In the genomic region with DNA sequence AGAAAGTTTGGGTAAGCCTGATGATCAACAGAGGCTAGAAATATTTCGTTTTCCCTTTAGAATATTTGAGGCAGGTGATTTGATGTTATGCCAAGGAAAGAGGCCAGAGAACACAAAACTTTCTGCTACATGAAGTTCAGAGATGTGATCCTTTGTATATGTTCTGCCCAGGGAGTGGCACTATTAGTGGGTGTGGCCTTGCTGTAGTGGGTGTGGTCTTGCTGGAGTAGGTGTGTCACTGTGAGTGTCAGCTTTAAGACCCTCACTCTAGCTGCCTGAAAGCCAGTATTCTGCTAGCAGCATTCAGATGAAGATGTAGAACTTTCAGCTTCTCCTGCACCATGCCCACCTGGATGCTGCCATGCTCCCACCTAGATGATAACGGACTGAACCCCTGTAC, we compare ENCODE assay signal across 27 mouse cellular contexts. TPM values are rescaled to one million over a fixed set of nuclear protein-coding genes. Genes with fewer than 3 reads are reported as not detected.
DNase-seq lines count a peak whose midpoint lies in the region; ATAC-seq and TF ChIP-seq lines count a peak whose summit lies in the region.
"Had no signal": no experiment of that assay in that cellular context is flagged by ENCODE, and none has a peak within 500 bp of the region (broad histone marks: within the 10 kb centered on the region; RNA-seq: fewer than 3 reads in every experiment).

No protein-coding gene starts in this region.

- no peaks in the 10 kb centered on the region for H3K27me3 ChIP-seq in liver, postnatal 0 days (ENCODE audit: insufficient read depth, low read length)
- no peaks in the 10 kb centered on the region for H3K27me3 ChIP-seq in liver, embryonic 13.5 days
- no peaks in the 10 kb centered on the region for H3K27me3 ChIP-seq in liver, embryonic 12.5 days (replicated peaks)
- H3K27me3 ChIP-seq in liver, embryonic 16.5 days (ENCODE audit: control insufficient read depth, insufficient read depth, low read depth, low read length): no peaks in the 10 kb centered on the region
- no peaks in the 10 kb centered on the region for H3K27me3 ChIP-seq in liver, embryonic 11.5 days (replicated peaks; ENCODE audit: control insufficient read depth, insufficient read depth, low read length)
- H3K27me3 ChIP-seq: CH12.LX had no signal

- ATAC-seq in liver, postnatal 0 days: no peak
- 0 out of 2 replicates have a peak, but pooled peaks have one; percentile 61 for ATAC-seq in liver, embryonic 13.5 days (ENCODE audit: low read depth)
- ATAC-seq in liver, embryonic 12.5 days: no peak
- peak; percentile 47; the same call in 1 of the 2 replicates for ATAC-seq in liver, embryonic 16.5 days (ENCODE audit: low read depth)
- no peak for ATAC-seq in liver, embryonic 11.5 days (replicated peaks; ENCODE audit: low FRiP score)
- ATAC-seq: activated CD4-positive, CD25-positive, alpha-beta regulatory T cell, adult 4 months; CD4-positive, CD25-positive, alpha-beta regulatory T cell, adult 4 months; Patski had no signal

- no peak for TF ChIP-seq CTCF in liver, postnatal 0 days (IDR thresholded peaks at IDR 0.05; ENCODE audit: low read depth)

- H3K36me3 ChIP-seq in liver, postnatal 0 days (replicated peaks; ENCODE audit: insufficient read depth, low read length): no peaks in the 10 kb centered on the region
- H3K36me3 ChIP-seq in liver, embryonic 13.5 days: no peaks in the 10 kb centered on the region
- no peaks in the 10 kb centered on the region for H3K36me3 ChIP-seq in liver, embryonic 12.5 days
- H3K36me3 ChIP-seq in liver, embryonic 16.5 days (ENCODE audit: control insufficient read depth, insufficient read depth): no peaks in the 10 kb centered on the region
- no peaks in the 10 kb centered on the region for H3K36me3 ChIP-seq in liver, embryonic 11.5 days (ENCODE audit: control insufficient read depth, insufficient read depth, low read length)
- H3K36me3 ChIP-seq: G1E had no signal

- no peak overlapping the region for H3K27ac ChIP-seq in liver, postnatal 0 days (ENCODE audit: low read depth)
- H3K27ac ChIP-seq in liver, embryonic 13.5 days: no peak overlapping the region
- no peak overlapping the region for H3K27ac ChIP-seq in liver, embryonic 12.5 days
- H3K27ac ChIP-seq in liver, embryonic 16.5 days (ENCODE audit: low read length): no peak overlapping the region
- H3K27ac ChIP-seq in liver, embryonic 11.5 days (ENCODE audit: low read depth, low read length): no peak overlapping the region

- 72% methylated on average over 2 of the region's 2 CpGs for WGBS in liver, postnatal 0 days (ENCODE audit: insufficient replicate concordance)
- 63% methylated on average over 2 of the region's 2 CpGs for WGBS in liver, embryonic 13.5 days (ENCODE audit: insufficient replicate concordance)
- WGBS in liver, embryonic 12.5 days (ENCODE audit: insufficient replicate concordance): 58% methylated on average over 2 of the region's 2 CpGs
- 58% methylated on average over 2 of the region's 2 CpGs for WGBS in liver, embryonic 16.5 days (ENCODE audit: insufficient replicate concordance)
- 68% methylated on average over 2 of the region's 2 CpGs for WGBS in liver, embryonic 11.5 days

- H3K4me1 ChIP-seq in liver, postnatal 0 days (ENCODE audit: insufficient read depth): no peaks in the 10 kb centered on the region
- H3K4me1 ChIP-seq in liver, embryonic 13.5 days (replicated peaks): peaks cover 7% of the 10 kb centered on the region
- peaks cover 7% of the 10 kb centered on the region; the same call in 1 of the 2 replicates for H3K4me1 ChIP-seq in liver, embryonic 12.5 days
- no peaks in the 10 kb centered on the region for H3K4me1 ChIP-seq in liver, embryonic 16.5 days (ENCODE audit: control insufficient read depth, low read depth, low read length)
- H3K4me1 ChIP-seq in liver, embryonic 11.5 days (replicated peaks; ENCODE audit: control insufficient read depth, insufficient read depth, low read length): no peaks in the 10 kb centered on the region

- intact Hi-C loops in heart, postnatal 36 days (cut with DNase I): no loop called here

- H3K9ac ChIP-seq in liver, postnatal 0 days (replicated peaks): no peak overlapping the region
- H3K9ac ChIP-seq in liver, embryonic 13.5 days: no peak overlapping the region
- no peak overlapping the region for H3K9ac ChIP-seq in liver, embryonic 12.5 days
- H3K9ac ChIP-seq in liver, embryonic 16.5 days (ENCODE audit: low read depth, low read length): no peak overlapping the region
- no peak overlapping the region for H3K9ac ChIP-seq in liver, embryonic 11.5 days (ENCODE audit: low read depth, low read length)

- TF ChIP-seq EP300 in liver, postnatal 0 days (IDR thresholded peaks at IDR 0.05; ENCODE audit: low read depth): no peak

- no peak overlapping the region for H3K4me3 ChIP-seq in liver, postnatal 0 days (ENCODE audit: low read depth, low read length)
- no peak overlapping the region for H3K4me3 ChIP-seq in liver, embryonic 13.5 days (replicated peaks)
- H3K4me3 ChIP-seq in liver, embryonic 12.5 days: no peak overlapping the region
- no peak overlapping the region for H3K4me3 ChIP-seq in liver, embryonic 16.5 days (ENCODE audit: low read depth, low read length)
- no peak overlapping the region for H3K4me3 ChIP-seq in liver, embryonic 11.5 days (ENCODE audit: low read depth, low read length)

- no peak overlapping the region for H3K4me2 ChIP-seq in liver, postnatal 0 days (ENCODE audit: low read depth, low read length)
- H3K4me2 ChIP-seq in liver, embryonic 13.5 days: no peak overlapping the region
- no peak overlapping the region for H3K4me2 ChIP-seq in liver, embryonic 12.5 days
- H3K4me2 ChIP-seq in liver, embryonic 16.5 days (ENCODE audit: low read depth, low read length): no peak overlapping the region
- H3K4me2 ChIP-seq in liver, embryonic 11.5 days: no peak overlapping the region

- DNase-seq in heart, adult 11 months: peak; percentile 40
- DNase-seq in heart, postnatal 36 days: no peak
- DNase-seq in liver: peak; percentile 51
- no peak for DNase-seq in liver, postnatal 0 days
- no peak for DNase-seq in liver, embryonic 13.5 days
- no peak for DNase-seq in liver, embryonic 11.5 days (ENCODE audit: low spot score)
- DNase-seq: adrenal gland, adult 2 months; adrenal gland, adult 8-10 months; adrenal gland, postnatal 10 days; adrenal gland, postnatal 14 days; adrenal gland, postnatal 25 days; adrenal gland, postnatal 36 days; B cell, adult 2 months; cerebellum, adult 11 months; cerebellum, adult 11-12 months had no signal

- H3K9me3 ChIP-seq in liver, postnatal 0 days (ENCODE audit: low read length): no peaks in the 10 kb centered on the region
- no peaks in the 10 kb centered on the region for H3K9me3 ChIP-seq in liver, embryonic 13.5 days (replicated peaks)
- no peaks in the 10 kb centered on the region for H3K9me3 ChIP-seq in liver, embryonic 12.5 days (replicated peaks)
- no peaks in the 10 kb centered on the region for H3K9me3 ChIP-seq in liver, embryonic 16.5 days (replicated peaks; ENCODE audit: control insufficient read depth, low read length)
- H3K9me3 ChIP-seq in liver, embryonic 11.5 days (ENCODE audit: control insufficient read depth, low read length): no peaks in the 10 kb centered on the region
- H3K9me3 ChIP-seq: G1E had no signal

RNA-seq across cellular contexts. Expression of a gene that starts 13.3 kb away (rescaled TPM):
- not detected for total RNA-seq in heart, postnatal 36 days (2021)
- not detected in 2 replicates for polyA plus RNA-seq in liver, postnatal 0 days (2015; fragmentation: Nextera tagmentation; extraction: Ambion mirVana)
- polyA plus RNA-seq in liver, embryonic 13.5 days (2015; fragmentation: Nextera tagmentation; extraction: Ambion mirVana): not detected in 2 replicates
- polyA plus RNA-seq in liver, embryonic 12.5 days (2016; fragmentation: Nextera tagmentation; extraction: Ambion mirVana): not detected in 2 replicates
- polyA plus RNA-seq in liver, embryonic 16.5 days (2015; fragmentation: Nextera tagmentation; extraction: Ambion mirVana): not detected in 2 replicates
- not detected in 2 replicates for polyA plus RNA-seq in liver, embryonic 11.5 days (2014; fragmentation: Nextera tagmentation; extraction: Ambion mirVana)
- total RNA-seq: adrenal gland, adult 18-20 months; adrenal gland, adult 2 months; adrenal gland, postnatal 10 days; adrenal gland, postnatal 14 days; adrenal gland, postnatal 25 days; adrenal gland, postnatal 36 days; CH12.LX; ES-E14; G1E; MEL had no signal
- polyA plus RNA-seq: activated CD4-positive, CD25-positive, alpha-beta regulatory T cell, adult 4 months; adrenal gland, adult 2 months; brain, embryonic 14.5 days; C2C12; CD4-positive, CD25-positive, alpha-beta regulatory T cell, adult 4 months; G1E; Patski had no signal

RNA-seq across cellular contexts. Expression of a gene that starts 19.5 kb away (rescaled TPM):
- total RNA-seq in heart, postnatal 36 days (2021): 10 to 100 TPM; 12.6 to 12.9 TPM
- 74.1 and 76.4 TPM in 2 replicates for polyA plus RNA-seq in liver, postnatal 0 days (2015; fragmentation: Nextera tagmentation; extraction: Ambion mirVana)
- 104 and 113 TPM in 2 replicates for polyA plus RNA-seq in liver, embryonic 13.5 days (2015; fragmentation: Nextera tagmentation; extraction: Ambion mirVana)
- polyA plus RNA-seq in liver, embryonic 12.5 days (2016; fragmentation: Nextera tagmentation; extraction: Ambion mirVana): 78.0 and 81.0 TPM in 2 replicates
- 155 and 158 TPM in 2 replicates for polyA plus RNA-seq in liver, embryonic 16.5 days (2015; fragmentation: Nextera tagmentation; extraction: Ambion mirVana)
- polyA plus RNA-seq in liver, embryonic 11.5 days (2014; fragmentation: Nextera tagmentation; extraction: Ambion mirVana): 45.7 and 53.6 TPM in 2 replicates

RNA-seq across cellular contexts. Expression of a gene that starts 54.6 kb away (rescaled TPM):
- 10 to 100 TPM; 18.0 to 24.5 TPM for total RNA-seq in heart, postnatal 36 days (2021)
- 33.0 and 46.7 TPM in 2 replicates for polyA plus RNA-seq in liver, postnatal 0 days (2015; fragmentation: Nextera tagmentation; extraction: Ambion mirVana)
- polyA plus RNA-seq in liver, embryonic 13.5 days (2015; fragmentation: Nextera tagmentation; extraction: Ambion mirVana): 136 and 168 TPM in 2 replicates
- 160 TPM in 2 replicates for polyA plus RNA-seq in liver, embryonic 12.5 days (2016; fragmentation: Nextera tagmentation; extraction: Ambion mirVana)
- polyA plus RNA-seq in liver, embryonic 16.5 days (2015; fragmentation: Nextera tagmentation; extraction: Ambion mirVana): 60.2 and 67.1 TPM in 2 replicates
- 208 and 220 TPM in 2 replicates for polyA plus RNA-seq in liver, embryonic 11.5 days (2014; fragmentation: Nextera tagmentation; extraction: Ambion mirVana)

Comparison
In these comparisons a context has a peak if more than half of its experiments do, and no peak if none do; other contexts are left out.
1. DNase-seq: peak in heart, adult 11 months (single experiment) and liver (single experiment); none in heart, postnatal 36 days (0 of 2), liver, postnatal 0 days (single experiment), liver, embryonic 13.5 days (single experiment) and liver, embryonic 11.5 days (single experiment).
2. ATAC-seq: peak in liver, embryonic 13.5 days (single experiment) and liver, embryonic 16.5 days (single experiment); none in liver, postnatal 0 days (single experiment), liver, embryonic 12.5 days (single experiment) and liver, embryonic 11.5 days (single experiment).